Mouse (Mus musculus) frontal cortex, postnatal 25 days (tissue): ENCODE data around the gene Urb2.
"Not testable (repeated sequence)": the region's sequence is repeated elsewhere in the genome, so short reads cannot be mapped to it uniquely, and the experiment has no call there.

Experiments
- DNase-seq, 2 experiments: peaks; one replicate each; pipeline ENCODE4 v3.0.0; 2022; ENCODE audit warnings: low spot score in 2 of 2

Gene Urb2

GRCm38 (mm10) chr8:124014751-124015150, 6.6 kb upstream of the Urb2 start:
- DNase-seq: no peak

- no peak for DNase-seq
Observed at GRCm38 (mm10) chr8:124019782-124020181, 1.5 kb upstream of the Urb2 start.

- peak in 1 of 2 experiments; percentile 19 for DNase-seq
Observed at GRCm38 (mm10) chr8:124020439-124021236, 670 bp upstream of the Urb2 start.

DNA sequence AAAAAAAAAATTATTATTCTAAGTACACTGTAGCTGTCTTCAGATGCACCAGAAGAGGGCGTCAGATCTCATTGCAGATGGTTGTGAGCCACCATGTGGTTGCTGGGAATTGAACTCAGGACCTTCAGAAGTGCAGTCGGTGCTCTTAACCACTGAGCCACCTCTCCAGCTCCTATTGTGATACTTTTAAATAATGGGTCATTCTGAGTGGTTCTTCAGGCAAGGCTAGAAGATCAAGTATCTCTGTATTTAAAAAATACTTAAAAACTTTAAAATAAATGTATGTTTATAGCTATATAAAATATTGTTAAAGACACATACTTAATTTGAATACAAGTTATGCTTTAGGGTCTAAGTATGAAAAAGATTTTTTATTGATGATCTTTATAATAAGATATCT, 5.0 kb downstream of the Urb2 start:
- DNase-seq: not testable (repeated sequence)

- no peak for DNase-seq
Observed at GRCm38 (mm10) chr8:124027831-124028230, 6.5 kb downstream of the Urb2 start.

GRCm38 (mm10) chr8:124033400-124033799, 12.1 kb downstream of the Urb2 start:
- DNase-seq: no peak

- no peak for DNase-seq
Observed at GRCm38 (mm10) chr8:124038121-124038520, 16.8 kb downstream of the Urb2 start.

DNA sequence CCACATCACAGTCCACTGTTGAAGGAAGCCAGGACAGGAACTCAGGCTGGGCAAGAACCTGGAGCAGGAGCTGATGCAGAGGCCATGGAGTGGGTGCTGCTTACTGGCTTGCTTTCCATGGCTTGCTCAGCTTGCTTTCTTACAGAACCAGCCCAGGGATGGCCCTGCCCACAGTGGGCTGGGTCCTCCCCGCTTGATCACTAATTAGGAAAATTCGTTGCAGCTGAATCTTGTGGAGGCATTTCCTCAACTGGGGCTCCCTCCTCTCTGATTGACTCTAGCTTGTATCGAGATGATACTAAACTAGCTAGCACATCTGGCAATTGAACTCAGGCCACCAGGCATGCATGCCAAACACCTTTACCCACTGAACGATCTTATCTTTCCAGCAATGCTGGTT, 18.0 kb downstream of the Urb2 start:
- no peak for DNase-seq

- no peak for DNase-seq
Observed at GRCm38 (mm10) chr8:124042201-124042600, 20.9 kb downstream of the Urb2 start.

DNA sequence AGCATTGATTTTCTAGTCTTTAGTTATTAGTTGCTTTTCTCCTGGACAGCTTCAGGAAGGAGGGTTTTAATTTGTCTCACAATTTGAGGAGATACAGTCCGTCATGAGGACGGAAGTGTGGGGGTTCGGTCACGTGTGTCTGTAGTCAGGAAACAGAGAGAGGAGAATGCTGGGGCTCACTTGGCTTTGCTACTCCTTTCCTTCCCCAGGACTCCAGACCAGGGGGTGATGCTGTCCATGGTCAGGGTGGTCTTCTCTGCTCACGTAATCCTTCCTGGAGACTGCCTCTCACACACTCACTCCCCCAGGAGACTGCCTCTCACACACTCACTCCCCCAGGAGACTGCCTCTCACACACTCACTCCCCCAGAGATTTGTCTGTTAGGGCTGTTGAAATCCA, 23.1 kb downstream of the Urb2 start:
- no peak for DNase-seq

DNA sequence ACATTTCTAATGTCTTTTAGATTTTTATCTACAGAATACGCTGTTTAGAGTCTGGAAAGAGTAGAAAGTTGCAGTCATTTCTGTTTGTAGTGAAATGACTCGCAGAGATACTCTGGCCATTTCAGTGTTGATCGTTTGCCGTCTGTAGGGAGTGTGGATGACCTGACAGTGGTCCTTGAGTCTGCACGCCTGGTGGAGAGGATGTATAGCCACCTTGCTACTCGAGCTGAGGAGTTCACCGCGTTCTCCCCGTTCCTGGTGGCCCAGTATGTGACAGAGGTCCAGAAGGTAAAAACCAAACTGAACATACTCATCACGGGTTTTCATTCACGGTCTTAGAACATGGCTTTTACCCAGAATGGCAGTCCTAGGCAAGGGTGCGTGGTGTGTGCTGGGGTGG, 23.6 kb downstream of the Urb2 start:
- no peak for DNase-seq

DNA sequence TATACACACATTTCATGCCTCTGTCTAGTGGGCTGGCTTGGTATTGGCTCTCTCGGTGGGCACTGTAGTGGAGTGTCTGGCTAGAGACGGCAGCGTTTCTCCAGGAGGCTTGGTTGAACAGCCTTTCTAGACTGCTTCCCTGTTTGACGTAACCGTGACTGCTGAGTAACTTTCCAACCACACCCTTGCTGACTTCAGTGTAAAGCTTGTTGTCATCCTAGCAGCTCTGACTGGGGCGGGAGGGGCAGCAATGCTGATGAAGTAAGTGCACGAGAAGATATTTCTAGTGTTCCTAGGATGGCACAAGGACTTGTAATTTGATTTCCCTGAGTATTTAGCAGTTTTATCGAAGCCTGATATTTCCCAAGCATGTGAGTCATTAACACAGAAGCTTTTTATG, 24.5 kb downstream of the Urb2 start:
- no peak for DNase-seq

- DNase-seq: peak; percentile 65 to 72
Observed at GRCm38 (mm10) chr8:124052110-124052509, 30.8 kb downstream of the Urb2 start.

- DNase-seq: no peak
Observed at GRCm38 (mm10) chr8:124052568-124052967, 31.3 kb downstream of the Urb2 start.

GRCm38 (mm10) chr8:124056832-124057655, 35.7 kb downstream of the Urb2 start:
- DNase-seq: no peak

- DNase-seq: no peak
Observed at GRCm38 (mm10) chr8:124066325-124067058, 45.2 kb downstream of the Urb2 start.

- no peak for DNase-seq
Observed at GRCm38 (mm10) chr8:124067059-124067750, 45.9 kb downstream of the Urb2 start.

DNA sequence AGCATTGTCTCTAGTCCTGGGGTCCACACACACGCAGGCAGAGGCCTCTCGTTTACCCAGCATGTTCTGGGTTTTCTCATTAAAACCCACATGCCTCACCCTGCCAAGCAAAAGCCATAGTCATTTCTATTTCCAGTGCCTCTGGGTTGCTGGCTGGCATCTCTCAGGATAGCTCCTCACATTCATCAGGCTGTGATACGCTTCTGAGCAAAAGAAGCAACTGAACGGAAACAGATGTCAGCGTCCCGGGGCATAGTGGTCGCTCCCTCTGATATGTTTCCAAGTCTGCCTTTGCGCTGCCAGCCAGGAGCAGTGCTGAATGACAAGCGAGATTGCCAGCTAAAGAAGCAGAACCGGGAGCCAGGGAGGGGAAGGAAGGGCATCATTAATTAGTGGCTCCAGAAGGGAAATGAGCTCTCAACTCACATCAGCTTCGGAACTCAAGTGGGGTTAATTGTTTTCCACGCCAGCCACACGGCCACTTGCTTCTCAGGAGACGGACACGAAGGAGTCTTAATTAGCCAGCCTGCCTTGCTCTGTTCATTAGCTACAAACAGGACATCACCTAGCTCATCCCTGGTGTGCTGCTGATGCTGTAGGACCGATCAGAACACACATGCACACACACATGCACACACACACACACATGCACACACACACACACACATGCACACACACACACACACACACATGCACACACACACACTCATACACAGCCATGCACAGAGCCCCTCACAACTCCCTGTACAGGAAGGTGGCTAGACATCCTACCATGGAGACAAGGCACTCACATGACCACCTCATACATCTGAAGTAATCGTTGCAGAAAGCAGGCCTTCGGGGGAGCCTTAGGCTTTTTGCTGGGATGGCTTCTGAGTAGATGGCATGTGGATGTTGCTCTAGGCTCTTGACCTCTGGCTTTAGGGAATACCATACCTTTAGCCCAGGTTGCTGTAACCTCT, 49.3 kb downstream of the Urb2 start:
- peak in 1 of 2 experiments; percentile 9 for DNase-seq

GRCm38 (mm10) chr8:124075977-124076376, 54.7 kb downstream of the Urb2 start:
- DNase-seq: no peak

DNA sequence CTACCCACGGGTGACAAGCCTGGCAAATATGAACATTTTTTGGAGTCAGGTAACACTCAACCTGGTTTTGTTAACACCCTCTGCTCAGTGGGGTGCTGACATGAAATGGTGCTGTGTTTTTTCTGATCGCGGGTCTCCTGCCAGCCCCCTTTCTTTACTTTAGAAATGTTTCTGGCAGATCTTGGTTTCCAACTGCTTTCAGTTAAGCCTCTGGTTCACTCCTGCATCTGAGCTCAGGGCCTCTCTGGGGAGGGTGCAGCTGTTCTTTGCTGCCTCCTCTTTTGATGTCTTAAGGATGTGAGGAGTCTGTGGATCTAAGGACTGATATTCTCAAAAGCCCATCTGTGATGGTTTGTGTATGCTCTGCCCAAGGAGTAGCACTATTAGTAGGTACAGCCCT, 55.1 kb downstream of the Urb2 start:
- no peak for DNase-seq
